Comparison of ENCODE assay signal across 44 mouse cellular contexts in genomic region chr15:89471476-89471875, GRCm38 (mm10). TPM values are rescaled to one million over a fixed set of nuclear protein-coding genes. Genes with fewer than 3 reads are reported as not detected.
"Had no signal": no experiment of that assay in that cellular context is flagged by ENCODE, and none has a peak within 500 bp of the region (broad histone marks: within the 10 kb centered on the region; RNA-seq: fewer than 3 reads in every experiment).

No protein-coding gene starts in this region.

- H3K4me3 ChIP-seq: heart, embryonic 12.5 days; heart, embryonic 13.5 days; heart, embryonic 15.5 days; hindbrain, embryonic 10.5 days; hindbrain, embryonic 12.5 days; hindbrain, embryonic 13.5 days; hindbrain, embryonic 15.5 days; intestine, embryonic 15.5 days; kidney, embryonic 15.5 days; layer of hippocampus, adult 2 months; left cerebral cortex, adult 2 months had no signal

- DNase-seq: heart, postnatal 10 days; heart, postnatal 14 days; heart, postnatal 36 days; heart, postnatal 4 days; kidney, adult 11 months; kidney, adult 18-20 months; kidney, adult 2 months; kidney, adult 8-10 months; kidney, adult 9 months; kidney, postnatal 10 days; kidney, postnatal 14 days; kidney, postnatal 25 days; kidney, postnatal 36 days; kidney, postnatal 4 days; layer of hippocampus, adult 9-11 months; layer of hippocampus, postnatal 36 days had no signal

- H3K9me3 ChIP-seq: heart, embryonic 12.5 days; heart, embryonic 13.5 days; heart, embryonic 15.5 days; hindbrain, embryonic 10.5 days; hindbrain, embryonic 12.5 days; hindbrain, embryonic 13.5 days; hindbrain, embryonic 15.5 days; intestine, embryonic 15.5 days; kidney, embryonic 15.5 days had no signal

- ATAC-seq: hindbrain, embryonic 16.5 days; hindbrain, postnatal 0 days; inflammation-experienced regulatory T-cells, adult 6 months; intestine, embryonic 15.5 days; intestine, embryonic 16.5 days; intestine, postnatal 0 days had no signal

- H3K9ac ChIP-seq: heart, embryonic 12.5 days; heart, embryonic 13.5 days; heart, embryonic 15.5 days; hindbrain, embryonic 12.5 days; hindbrain, embryonic 13.5 days; hindbrain, embryonic 14.5 days; hindbrain, embryonic 15.5 days; intestine, embryonic 15.5 days; kidney, embryonic 15.5 days had no signal

- H3K27me3 ChIP-seq: heart, embryonic 12.5 days; heart, embryonic 13.5 days; hindbrain, embryonic 12.5 days; hindbrain, embryonic 13.5 days; hindbrain, embryonic 15.5 days; intestine, embryonic 15.5 days; kidney, embryonic 15.5 days had no signal

- H3K4me2 ChIP-seq: heart, embryonic 11.5 days; heart, embryonic 12.5 days; heart, embryonic 13.5 days; heart, embryonic 15.5 days; hindbrain, embryonic 12.5 days; hindbrain, embryonic 13.5 days; hindbrain, embryonic 14.5 days; hindbrain, embryonic 15.5 days; intestine, embryonic 15.5 days; kidney, embryonic 15.5 days had no signal

- H3K36me3 ChIP-seq: heart, embryonic 12.5 days; heart, embryonic 13.5 days; heart, embryonic 15.5 days; hindbrain, embryonic 12.5 days; hindbrain, embryonic 13.5 days; hindbrain, embryonic 15.5 days; intestine, embryonic 15.5 days; kidney, embryonic 15.5 days had no signal

- H3K27ac ChIP-seq: heart, embryonic 13.5 days; heart, embryonic 15.5 days; hindbrain, embryonic 10.5 days; hindbrain, embryonic 12.5 days; hindbrain, embryonic 13.5 days; hindbrain, embryonic 14.5 days; hindbrain, embryonic 15.5 days; hindbrain, postnatal 0 days; intestine, embryonic 15.5 days; kidney, embryonic 15.5 days; kidney, postnatal 0 days; layer of hippocampus, adult 2 months; left cerebral cortex, adult 2 months had no signal

RNA-seq across cellular contexts. Expression of gene Mapk8ip2, which starts 17.8 kb away (rescaled TPM):
- total RNA-seq: hematopoietic stem cell, adult 5-6 weeks had no signal

RNA-seq across cellular contexts. Expression of gene Shank3, which starts 27.9 kb away (rescaled TPM):
- polyA plus RNA-seq: inflammation-experienced regulatory T-cells, adult 6 months had no signal

RNA-seq across cellular contexts. Expression of gene Gm44502, which starts 42.0 kb away (rescaled TPM):
- total RNA-seq: hematopoietic stem cell, adult 5-6 weeks; layer of hippocampus, adult 8-10 months; layer of hippocampus, postnatal 10 days; layer of hippocampus, postnatal 14 days; layer of hippocampus, postnatal 25 days; left cerebral cortex, adult 2 months had no signal
- polyA plus RNA-seq: hindbrain, embryonic 10.5 days; hindbrain, embryonic 11.5 days; hindbrain, embryonic 12.5 days; hindbrain, embryonic 13.5 days; hindbrain, embryonic 14.5 days; hindbrain, embryonic 15.5 days; hindbrain, postnatal 0 days; intestine, embryonic 14.5 days; intestine, embryonic 15.5 days; intestine, embryonic 16.5 days; intestine, postnatal 0 days; kidney, embryonic 14.5 days; kidney, embryonic 15.5 days; kidney, embryonic 16.5 days; kidney, postnatal 0 days had no signal
